Mouse (Mus musculus) layer of hippocampus, adult 18-20 months (tissue): Measurements from ENCODE around the gene Kndc1. TPM values are rescaled to one million over a fixed set of nuclear protein-coding genes. Genes with fewer than 3 reads are reported as not detected.

Experiments
- DNase-seq, 2 experiments: peaks; one replicate each; pipeline ENCODE4 v3.0.0; 2022; ENCODE audit warnings: low spot score in 2 of 2
- microRNA-seq, 2 experiments: library from miRNA; unstranded; fragments of <30 nt; microRNA quantifications; one replicate each; pipeline ENCODE4 v1.2.0; 2021
- total RNA-seq, 2 experiments: library from RNA; stranded (reverse); gene quantifications; 2 replicates each; pipeline ENCODE4 v1.2.3; 2021

The Kndc1 gene
- total RNA-seq, 2 experiments from 2014 or later = 84.7 to 86.2 TPM

- no peak for DNase-seq
Measured at GRCm38 (mm10) chr7:139982058-139982457, 87.6 kb downstream of the Kndc1 start.

DNA sequence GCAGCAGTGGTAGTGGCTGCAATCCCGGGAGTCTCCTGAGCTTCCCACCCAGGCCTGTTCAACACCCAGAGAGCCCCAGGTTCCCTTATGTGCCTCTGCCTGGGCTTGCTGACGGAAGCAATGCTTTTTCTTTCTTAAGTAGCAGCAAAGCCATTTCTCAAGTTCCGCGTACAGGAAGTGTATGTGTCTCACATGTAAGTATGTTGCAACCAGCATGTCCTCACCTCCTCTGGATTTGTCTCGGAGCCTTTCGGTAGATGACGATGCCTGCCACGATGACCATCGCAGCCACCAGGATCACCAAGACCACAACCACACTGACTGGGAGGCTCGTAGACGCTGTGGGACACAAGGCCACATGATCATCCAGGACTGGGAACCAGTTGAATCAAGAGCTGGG is 90.0 kb downstream of the Kndc1 start:
- no peak for DNase-seq

GRCm38 (mm10) chr7:139988272-139988671 is 93.8 kb downstream of the Kndc1 start:
- DNase-seq = no peak

GRCm38 (mm10) chr7:139990864-139991394 is 96.4 kb downstream of the Kndc1 start:
- DNase-seq = no peak

Small RNAs within 50 kb of the gene (microRNA-seq; reads per million reads assigned to microRNA genes)
- gene Mir202 (0 to 1.2 reads per million in 2 experiments), gene Mir7062 (1.4 to 1.7 reads per million in 2 experiments), gene mmu-mir-7686 (0 reads per million in 2 experiments)

Other genes starting within 250 kb of the Kndc1 start
- gene Cfap46, start 210.9 kb upstream of the Kndc1 start, total RNA-seq = 1 to 10 TPM; 2.7 to 3.7 TPM
- 10 to 100 TPM; 44.0 to 60.0 TPM for gene Adgra1, start 60.5 kb upstream of the Kndc1 start, total RNA-seq
- gene Utf1, start 49.1 kb downstream of the Kndc1 start, total RNA-seq = not detected
- gene 6430531B16Rik, start 84.1 kb downstream of the Kndc1 start, total RNA-seq = 1 to 10 TPM in 1 of 2 experiments, under 1 TPM in 1; 0.99 to 1.5 TPM
- 1 to 10 TPM; 3.2 to 4.7 TPM for gene Adam8, start 97.9 kb downstream of the Kndc1 start, total RNA-seq
- 10 to 100 TPM; 23.8 to 24.2 TPM for gene Zfp511, start 141.7 kb downstream of the Kndc1 start, total RNA-seq
- gene Tubgcp2, start 142.0 kb downstream of the Kndc1 start, total RNA-seq = 10 to 100 TPM; 34.1 to 35.4 TPM
- gene Msx3, start 154.4 kb downstream of the Kndc1 start, total RNA-seq = under 1 TPM in 1 of 2 experiments, not detected in 1; 0.15 TPM
- 100 to 1,000 TPM; 269 to 293 TPM for gene Caly, start 187.9 kb downstream of the Kndc1 start, total RNA-seq
- not detected for gene Prap1, start 198.7 kb downstream of the Kndc1 start, total RNA-seq
- 10 to 100 TPM; 41.7 to 43.4 TPM for gene Fuom, start 207.7 kb downstream of the Kndc1 start, total RNA-seq
- 1 to 10 TPM; 4.7 to 5.2 TPM for gene Paox, start 221.1 kb downstream of the Kndc1 start, total RNA-seq
- 10 to 100 TPM; 63.7 to 66.6 TPM for gene Echs1, start 221.8 kb downstream of the Kndc1 start, total RNA-seq
- 10 to 100 TPM; 20.9 to 27.8 TPM for gene Mtg1, start 242.9 kb downstream of the Kndc1 start, total RNA-seq